ENCODE assay signal across 24 mouse cellular contexts in genomic region chr7:36693081-36693480, GRCm38 (mm10).
"Had no signal": no experiment of that assay in that cellular context is flagged by ENCODE, and none has a peak within 500 bp of the region (broad histone marks: within the 10 kb centered on the region; RNA-seq: fewer than 3 reads in every experiment).

No protein-coding gene starts in this region.

- H3K36me3 ChIP-seq: forebrain, embryonic 15.5 days; heart, embryonic 13.5 days; heart, embryonic 15.5 days; hindbrain, embryonic 10.5 days; hindbrain, embryonic 12.5 days; limb, embryonic 10.5 days; limb, embryonic 12.5 days had no signal

- DNase-seq: gastrocnemius, postnatal 25 days; heart, adult 2 months; heart, postnatal 4 days; kidney, adult 18-20 months; kidney, adult 8-10 months; kidney, postnatal 10 days; kidney, postnatal 25 days; kidney, postnatal 4 days; liver had no signal

- ATAC-seq: forebrain, embryonic 15.5 days; forebrain, postnatal 0 days; hindbrain, embryonic 16.5 days; inflammation-experienced regulatory T-cells, adult 6 months; intestine, embryonic 16.5 days had no signal

- H3K27ac ChIP-seq: forebrain, embryonic 15.5 days; heart, adult 2 months; heart, embryonic 13.5 days; heart, embryonic 15.5 days; hindbrain, embryonic 10.5 days; hindbrain, embryonic 12.5 days; hindbrain, embryonic 14.5 days; layer of hippocampus, adult 2 months; left cerebral cortex, adult 2 months; limb, embryonic 10.5 days; limb, embryonic 12.5 days had no signal

- H3K4me3 ChIP-seq: forebrain, embryonic 15.5 days; heart, adult 2 months; heart, embryonic 13.5 days; heart, embryonic 15.5 days; hindbrain, embryonic 10.5 days; hindbrain, embryonic 12.5 days; layer of hippocampus, adult 2 months; limb, embryonic 10.5 days; limb, embryonic 12.5 days had no signal

- H3K9ac ChIP-seq: forebrain, embryonic 15.5 days; forebrain, postnatal 0 days; heart, embryonic 13.5 days; heart, embryonic 15.5 days; hindbrain, embryonic 12.5 days; hindbrain, embryonic 14.5 days; limb, embryonic 12.5 days had no signal

- H3K4me2 ChIP-seq: forebrain, embryonic 15.5 days; heart, embryonic 11.5 days; heart, embryonic 13.5 days; heart, embryonic 15.5 days; limb, embryonic 12.5 days had no signal

- H3K9me3 ChIP-seq: forebrain, embryonic 15.5 days; heart, embryonic 13.5 days; heart, embryonic 15.5 days; hindbrain, embryonic 10.5 days; hindbrain, embryonic 12.5 days; limb, embryonic 10.5 days; limb, embryonic 12.5 days had no signal
